Mouse (Mus musculus) activated CD4-positive, CD25-positive, alpha-beta regulatory T cell (primary cell): ENCODE data around the gene Tfap2d. TPM values are rescaled to one million over a fixed set of nuclear protein-coding genes. Genes with fewer than 3 reads are reported as not detected.

Source experiments
- polyA plus RNA-seq, 2 experiments: library from polyadenylated mRNA; unstranded; fragments of 100-300 nt; shearing (Covaris generic); gene quantifications; one replicate each; pipeline ENCODE4 v1.2.1; 2017

Tfap2d gene
- polyA plus RNA-seq: not detected

GRCm38 (mm10) chr1:19102631-19103030, at the start of gene Tfap2d:
Gene Tfap2d (plus strand): TSS chr1:19103022.

GRCm38 (mm10) chr1:19208641-19209358, 106.0 kb downstream of the Tfap2d start, which contains the start of gene Tfap2b:
Gene Tfap2b (plus strand): TSS chr1:19208914.

Other genes with a start within 250 kb of the Tfap2d start
- gene Tfap2b, start 105.9 kb downstream of the Tfap2d start, polyA plus RNA-seq: not detected